Mouse (Mus musculus) E14TG2a.4 (cell line): ENCODE data around the gene Syne1.

Experiments used
- H3K27me3 ChIP-seq: 2 replicates; pipeline ENCODE4 v1.6.1; 2014; ENCODE audit warnings: low read length, control low read depth; ENCODE audit not compliant: insufficient read depth
- H3K36me3 ChIP-seq: 2 replicates; pipeline ENCODE4 v1.6.1; 2014; ENCODE audit warnings: low read length, control low read depth; ENCODE audit not compliant: insufficient read depth
- H3K4me1 ChIP-seq: replicated peaks from 2 replicates; pipeline ENCODE4 v1.6.1; 2014; ENCODE audit warnings: low read depth, low read length, control low read depth
- H3K4me3 ChIP-seq: replicated peaks from 2 replicates; pipeline ENCODE4 v1.5.1; 2014; ENCODE audit warnings: mild to moderate bottlenecking, low read length
- H3K9me3 ChIP-seq: 2 replicates; pipeline ENCODE4 v1.6.1; 2014; ENCODE audit warnings: low read length, control low read depth
- CTCF ChIP-seq: conservative IDR thresholded peaks from 2 replicates; pipeline ENCODE4 v1.5.1; 2014; ENCODE audit warnings: low read length
- NANOG ChIP-seq: IDR thresholded peaks from 2 replicates; pipeline ENCODE4 v1.6.1; 2014; ENCODE audit warnings: borderline replicate concordance, low read length, mixed read lengths
- POU5F1 ChIP-seq: IDR thresholded peaks from 2 replicates; pipeline ENCODE4 v1.6.1; 2014; ENCODE audit warnings: low read length, borderline replicate concordance

The Syne1 gene

GRCm38 (mm10) chr10:5139246-5139931, 411.9 kb downstream of the Syne1 start:
- TF ChIP-seq CTCF: no peak
- no peak for TF ChIP-seq NANOG
- no peak for TF ChIP-seq POU5F1
- Histone ChIP-seq H3K36me3 (no peaks in the 10 kb centered on the region), H3K4me1 (no peaks in the 10 kb centered on the region), H3K27me3 (no peaks in the 10 kb centered on the region), H3K9me3 (peaks cover 13% of the 10 kb centered on the region), H3K4me3 (no peak overlapping the region)

DNA sequence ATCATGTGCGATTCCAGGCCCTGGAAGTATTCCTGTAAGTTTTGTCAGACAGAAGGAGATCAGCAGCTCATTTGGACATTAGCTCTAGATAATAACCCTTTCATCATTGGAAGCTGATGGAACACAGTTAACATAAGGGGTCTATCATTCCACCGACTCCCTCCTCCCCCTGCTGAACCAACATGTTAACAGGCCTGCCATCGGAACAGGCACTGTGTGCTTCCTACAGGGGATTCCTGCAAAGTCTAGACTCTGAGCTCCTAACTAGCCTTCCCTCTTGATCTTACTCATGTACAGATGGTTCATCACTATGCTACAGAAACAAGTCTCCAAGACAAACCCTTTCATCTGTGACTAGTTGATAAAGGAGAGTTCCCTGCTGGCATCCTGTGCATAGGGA, 419.2 kb downstream of the Syne1 start:
- Histone ChIP-seq H3K4me3 (no peak overlapping the region), H3K4me1 (no peaks in the 10 kb centered on the region), H3K9me3 (no peaks in the 10 kb centered on the region), H3K27me3 (no peaks in the 10 kb centered on the region), H3K36me3 (no peaks in the 10 kb centered on the region)
- TF ChIP-seq NANOG (no peak), POU5F1 (no peak), CTCF (no peak)

- no peaks in the 10 kb centered on the region for H3K9me3 ChIP-seq
- H3K27me3 ChIP-seq: no peaks in the 10 kb centered on the region
- TF ChIP-seq CTCF: no peak
- TF ChIP-seq POU5F1: no peak
- TF ChIP-seq NANOG: no peak
- no peaks in the 10 kb centered on the region for H3K4me1 ChIP-seq
- no peak overlapping the region for H3K4me3 ChIP-seq
- no peaks in the 10 kb centered on the region for H3K36me3 ChIP-seq
These were observed 420.8 kb downstream of the Syne1 start for GRCm38 (mm10) chr10:5130495-5130894.

GRCm38 (mm10) chr10:5124757-5125156, 426.5 kb downstream of the Syne1 start:
- H3K9me3 ChIP-seq: no peaks in the 10 kb centered on the region
- no peaks in the 10 kb centered on the region for H3K27me3 ChIP-seq
- TF ChIP-seq NANOG (no peak), POU5F1 (no peak), CTCF (no peak)
- no peaks in the 10 kb centered on the region for H3K36me3 ChIP-seq
- H3K4me1 ChIP-seq: no peaks in the 10 kb centered on the region
- H3K4me3 ChIP-seq: no peak overlapping the region

DNA sequence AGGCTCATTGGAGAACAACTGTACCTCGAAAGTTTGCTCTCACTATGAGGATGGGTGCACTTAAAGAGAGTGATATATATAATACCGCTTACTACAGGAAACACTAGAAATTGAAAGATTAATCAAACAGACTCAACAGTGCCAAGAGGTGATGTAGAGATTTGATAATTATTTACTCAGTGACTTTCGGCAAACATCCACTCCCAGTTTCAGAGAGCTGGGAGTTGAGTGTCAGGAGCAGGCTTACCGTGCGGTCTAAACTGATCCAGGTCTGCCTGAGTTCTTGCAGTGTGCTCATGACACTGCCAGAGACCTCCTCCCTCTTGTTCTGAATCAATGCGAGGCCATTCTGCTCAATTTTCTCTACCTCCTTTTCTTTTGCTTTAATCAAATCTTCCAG, 434.6 kb downstream of the Syne1 start:
- TF ChIP-seq POU5F1 (no peak), CTCF (no peak), NANOG (no peak)
- no peaks in the 10 kb centered on the region for H3K36me3 ChIP-seq
- no peaks in the 10 kb centered on the region for H3K9me3 ChIP-seq
- H3K27me3 ChIP-seq: no peaks in the 10 kb centered on the region
- H3K4me3 ChIP-seq: no peak overlapping the region
- H3K4me1 ChIP-seq: no peaks in the 10 kb centered on the region

- Histone ChIP-seq H3K4me1 (no peaks in the 10 kb centered on the region), H3K36me3 (no peaks in the 10 kb centered on the region), H3K4me3 (no peak overlapping the region), H3K27me3 (no peaks in the 10 kb centered on the region), H3K9me3 (no peaks in the 10 kb centered on the region)
- TF ChIP-seq NANOG (no peak), CTCF (no peak), POU5F1 (no peak)
These were observed 435.1 kb downstream of the Syne1 start for GRCm38 (mm10) chr10:5116155-5116554.

- TF ChIP-seq NANOG (no peak), POU5F1 (no peak), CTCF (no peak)
- Histone ChIP-seq H3K9me3 (no peaks in the 10 kb centered on the region), H3K27me3 (no peaks in the 10 kb centered on the region), H3K4me3 (no peak overlapping the region), H3K4me1 (no peaks in the 10 kb centered on the region), H3K36me3 (no peaks in the 10 kb centered on the region)
These were observed 440.5 kb downstream of the Syne1 start for GRCm38 (mm10) chr10:5110773-5111172.

DNA sequence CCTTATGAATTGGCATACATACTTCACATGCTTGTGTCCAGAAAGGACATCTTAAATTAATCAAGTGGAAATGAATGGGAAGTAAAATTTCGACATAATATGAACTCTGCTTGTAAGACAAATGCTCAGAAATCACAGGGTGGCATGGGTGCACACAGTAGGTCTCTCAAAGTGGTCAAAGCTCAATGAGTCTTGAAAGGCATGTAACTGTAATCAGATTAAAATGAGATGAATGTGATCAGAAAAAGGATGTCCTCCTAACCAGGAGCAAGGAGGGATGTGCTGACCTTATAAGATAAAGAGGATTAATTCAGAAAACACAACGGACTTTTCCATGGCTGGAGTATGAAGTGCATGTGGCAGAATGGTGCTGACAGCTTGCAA, 453.5 kb downstream of the Syne1 start:
- Histone ChIP-seq H3K4me1 (no peaks in the 10 kb centered on the region), H3K27me3 (no peaks in the 10 kb centered on the region), H3K4me3 (no peak overlapping the region), H3K9me3 (no peaks in the 10 kb centered on the region), H3K36me3 (no peaks in the 10 kb centered on the region)
- TF ChIP-seq NANOG (no peak), POU5F1 (no peak), CTCF (no peak)

GRCm38 (mm10) chr10:5096996-5097753, 454.1 kb downstream of the Syne1 start:
- Histone ChIP-seq H3K27me3 (no peaks in the 10 kb centered on the region), H3K9me3 (no peaks in the 10 kb centered on the region), H3K4me3 (no peak overlapping the region), H3K36me3 (no peaks in the 10 kb centered on the region), H3K4me1 (no peaks in the 10 kb centered on the region)
- TF ChIP-seq POU5F1 (no peak), CTCF (no peak), NANOG (no peak)
